Mouse (Mus musculus) neural tube, embryonic 11.5 days (tissue): ENCODE measurements around the gene Rpgrip1l. TPM values are rescaled to one million over a fixed set of nuclear protein-coding genes. Genes with fewer than 3 reads are reported as not detected.

ENCODE experiments used
- ATAC-seq: fragments of 200-750 bp; cut with Nextera tagmentation; 2 replicates; pipeline ENCODE4 v1.8.0; 2017; ENCODE audit warnings: moderate number of reproducible peaks, mild to moderate bottlenecking, moderate TSS enrichment, moderate library complexity; ENCODE audit not compliant: insufficient read depth, low FRiP score, low TSS enrichment
- DNase-seq: peaks from one replicate; pipeline ENCODE4 v3.0.0-alpha.2; 2015; ENCODE audit warnings: low spot score
- H3K27ac ChIP-seq: fragments of 300-500 bp; sonication (generic); 2 replicates; pipeline ENCODE4 v1.5.1; 2014; ENCODE audit warnings: low read depth, mild to moderate bottlenecking, low read length
- H3K27me3 ChIP-seq: fragments of 300-500 bp; sonication (generic); 2 replicates; pipeline ENCODE4 v1.6.1; 2014; ENCODE audit warnings: mild to moderate bottlenecking, low read length, mixed read lengths; ENCODE audit not compliant: control insufficient read depth, insufficient read depth
- H3K36me3 ChIP-seq: fragments of 300-500 bp; sonication (generic); 2 replicates; pipeline ENCODE4 v1.6.1; 2014; ENCODE audit warnings: mild to moderate bottlenecking, low read length, moderate library complexity, mixed read lengths; ENCODE audit not compliant: control insufficient read depth, insufficient read depth
- H3K4me1 ChIP-seq: fragments of 300-500 bp; sonication (generic); 2 replicates; pipeline ENCODE4 v1.6.1; 2014; ENCODE audit warnings: low read length, mixed read lengths; ENCODE audit not compliant: control insufficient read depth, insufficient read depth
- H3K4me2 ChIP-seq: fragments of 300-500 bp; sonication (generic); 2 replicates; pipeline ENCODE4 v1.6.1; 2014; ENCODE audit warnings: low read depth, mild to moderate bottlenecking, moderate library complexity
- H3K4me3 ChIP-seq: fragments of 300-500 bp; sonication (generic); 2 replicates; pipeline ENCODE4 v1.5.1; 2014; ENCODE audit warnings: low read depth, low read length
- H3K9ac ChIP-seq: fragments of 300-500 bp; sonication (generic); 2 replicates; pipeline ENCODE4 v1.6.1; 2014; ENCODE audit warnings: mild to moderate bottlenecking, low read length
- H3K9me3 ChIP-seq: fragments of 300-500 bp; sonication (generic); 2 replicates; pipeline ENCODE4 v1.6.1; 2016; ENCODE audit warnings: low read length; ENCODE audit not compliant: control insufficient read depth
- WGBS: fragments of 180-500 bp; shearing (Covaris S2); extraction: QIAGEN DNeasy Blood & Tissue Kit; methylation state at CpG from one replicate; pipeline ENCODE4 v1.1.7; 2014; 5-methylcytosine and 5-hydroxymethylcytosine counted together
- polyA plus RNA-seq: library from polyadenylated mRNA; unstranded; fragments of >200 nt; fragmentation: Nextera tagmentation; extraction: Ambion mirVana; gene quantifications from 2 replicates; pipeline ENCODE4 v1.2.1, GENCODE M21; 2014

Rpgrip1l gene
- polyA plus RNA-seq, 1 experiment from 2014 or later = 13.6 TPM

DNA sequence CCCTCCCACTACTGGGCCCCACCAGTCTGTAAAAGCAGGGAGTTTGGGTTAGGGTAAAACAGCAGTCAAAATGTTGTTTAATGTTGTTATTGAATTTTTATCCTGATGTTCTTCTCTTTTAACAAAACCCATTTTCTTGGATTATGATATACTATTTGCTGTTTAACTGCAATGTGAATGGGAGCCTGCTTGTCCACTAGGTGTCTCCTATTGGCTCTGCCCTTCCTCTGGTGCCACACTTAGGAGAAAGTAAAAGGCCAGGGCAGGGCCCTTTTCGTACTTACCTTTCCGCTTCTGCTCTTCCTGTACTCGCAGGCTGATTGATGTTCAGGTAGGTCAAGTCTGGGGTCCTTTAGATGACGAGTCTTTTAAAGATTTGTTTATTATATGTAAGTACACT, 40.8 kb upstream of the Rpgrip1l start:
- H3K27me3 ChIP-seq = no peaks in the 10 kb centered on the region
- DNase-seq (no peak), ATAC-seq (no peak)
- H3K27ac ChIP-seq = no peak overlapping the region
- no peaks in the 10 kb centered on the region for H3K9me3 ChIP-seq
- H3K4me2 ChIP-seq = no peak overlapping the region
- H3K4me3 ChIP-seq = no peak overlapping the region
- H3K36me3 ChIP-seq = no peaks in the 10 kb centered on the region
- no peak overlapping the region for H3K9ac ChIP-seq
- WGBS = 90% methylated on average over 4 of the region's 4 CpGs
- peaks cover 15% of the 10 kb centered on the region for H3K4me1 ChIP-seq

DNA sequence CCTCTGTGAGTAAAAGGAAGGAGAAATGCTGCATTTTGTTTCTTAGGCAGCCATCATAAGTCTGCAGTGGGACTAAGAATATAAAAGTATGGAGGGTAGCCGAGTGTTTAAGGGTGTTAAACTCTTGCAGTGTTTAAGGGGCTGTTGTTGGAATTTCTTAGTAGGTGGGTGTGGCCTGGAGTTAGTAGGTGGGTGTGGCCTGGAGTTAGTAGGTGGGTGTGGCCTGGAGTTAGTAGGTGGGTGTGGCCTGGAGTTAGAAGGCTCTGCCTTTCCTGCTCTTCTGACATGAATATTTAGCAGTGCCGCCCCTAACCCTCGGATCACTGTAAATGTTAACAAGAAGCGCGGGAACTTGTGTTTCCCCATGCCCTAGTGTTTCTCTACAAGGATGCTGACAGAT, 40.0 kb upstream of the Rpgrip1l start:
- H3K27me3 ChIP-seq = no peaks in the 10 kb centered on the region
- no peak overlapping the region for H3K4me2 ChIP-seq
- DNase-seq (no peak), ATAC-seq (no peak)
- H3K4me3 ChIP-seq = no peak overlapping the region
- 81% methylated on average over 5 of the region's 5 CpGs for WGBS
- no peak overlapping the region for H3K9ac ChIP-seq
- H3K9me3 ChIP-seq = no peaks in the 10 kb centered on the region
- H3K27ac ChIP-seq = no peak overlapping the region
- H3K4me1 ChIP-seq = peaks cover 15% of the 10 kb centered on the region
- H3K36me3 ChIP-seq = no peaks in the 10 kb centered on the region

DNA sequence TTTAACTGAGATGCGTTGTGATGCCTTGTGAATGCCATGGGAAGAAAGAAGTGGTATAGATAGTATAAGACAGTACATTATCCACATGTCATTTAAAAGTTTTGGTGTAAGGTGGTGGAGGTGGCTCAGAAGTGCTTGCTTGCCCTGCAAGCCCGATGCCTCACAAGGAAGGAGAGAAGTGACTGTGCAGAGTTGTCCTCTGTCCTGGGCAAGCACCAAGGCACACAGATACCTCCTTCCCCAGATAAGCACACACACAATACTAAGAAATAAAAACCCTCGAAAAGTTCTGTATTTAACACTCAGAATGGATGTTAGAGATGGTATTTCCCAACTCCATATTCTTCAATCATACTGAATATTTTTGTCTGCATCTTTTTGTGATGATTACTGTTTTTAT, 39.5 kb upstream of the Rpgrip1l start:
- WGBS = 94% methylated on average over 3 of the region's 3 CpGs
- H3K4me3 ChIP-seq = no peak overlapping the region
- no peak for DNase-seq
- no peak overlapping the region for H3K4me2 ChIP-seq
- H3K9me3 ChIP-seq = no peaks in the 10 kb centered on the region
- no peaks in the 10 kb centered on the region for H3K36me3 ChIP-seq
- ATAC-seq = no peak
- H3K9ac ChIP-seq = no peak overlapping the region
- H3K4me1 ChIP-seq = peaks cover 15% of the 10 kb centered on the region
- no peaks in the 10 kb centered on the region for H3K27me3 ChIP-seq
- H3K27ac ChIP-seq = no peak overlapping the region

DNA sequence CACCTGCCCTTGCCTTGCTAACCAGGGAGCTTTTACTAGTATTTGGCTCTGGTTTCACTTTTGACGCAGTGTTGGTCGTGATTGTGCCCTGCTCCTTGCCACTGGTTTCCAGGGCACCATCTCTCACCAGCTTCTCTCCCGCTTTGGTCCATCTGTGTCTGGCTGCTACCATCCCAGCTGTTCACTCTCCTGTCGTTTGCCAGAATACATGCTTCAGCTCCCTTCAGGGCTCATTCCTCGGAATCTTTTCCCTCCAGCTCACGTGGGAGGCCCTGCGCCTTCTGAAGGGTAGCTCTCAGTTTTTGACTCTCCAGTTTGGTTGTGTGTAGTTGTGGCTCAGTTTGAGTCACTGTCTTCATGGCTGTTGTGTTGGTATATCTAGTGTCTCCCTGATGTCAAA, 37.6 kb upstream of the Rpgrip1l start:
- Histone ChIP-seq H3K9me3 (no peaks in the 10 kb centered on the region), H3K4me1 (peaks cover 9% of the 10 kb centered on the region), H3K9ac (no peak overlapping the region), H3K36me3 (no peaks in the 10 kb centered on the region), H3K27ac (no peak overlapping the region), H3K4me2 (no peak overlapping the region), H3K27me3 (no peaks in the 10 kb centered on the region), H3K4me3 (no peak overlapping the region)
- DNase-seq (no peak), ATAC-seq (no peak)
- 79% methylated on average over 7 of the region's 7 CpGs for WGBS

DNA sequence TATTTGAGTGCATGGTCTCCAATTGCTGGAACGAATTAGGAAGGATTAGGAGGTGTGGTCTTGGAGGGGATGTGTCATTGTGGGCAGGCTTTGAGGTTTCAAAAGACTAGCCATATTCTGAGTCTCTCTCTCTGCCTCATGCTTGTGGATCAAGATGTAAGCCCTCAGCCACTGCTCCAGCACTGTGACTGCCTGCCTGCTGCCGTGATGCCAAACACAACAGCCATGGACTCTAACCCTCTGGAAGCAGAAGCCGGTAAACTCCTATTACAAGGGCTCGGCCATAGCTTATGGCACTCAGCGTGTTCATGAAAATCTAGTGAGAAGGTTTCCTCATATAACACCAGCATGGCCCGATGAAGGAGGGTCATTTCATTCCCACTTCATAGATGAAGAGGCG, 36.8 kb upstream of the Rpgrip1l start:
- H3K4me1 ChIP-seq = peaks cover under 1% of the 10 kb centered on the region
- no peak for ATAC-seq
- H3K36me3 ChIP-seq = no peaks in the 10 kb centered on the region
- H3K27ac ChIP-seq = no peak overlapping the region
- DNase-seq = no peak
- H3K27me3 ChIP-seq = no peaks in the 10 kb centered on the region
- H3K4me2 ChIP-seq = no peak overlapping the region
- no peak overlapping the region for H3K4me3 ChIP-seq
- H3K9me3 ChIP-seq = no peaks in the 10 kb centered on the region
- WGBS = 92% methylated on average over 7 of the region's 7 CpGs
- no peak overlapping the region for H3K9ac ChIP-seq

DNA sequence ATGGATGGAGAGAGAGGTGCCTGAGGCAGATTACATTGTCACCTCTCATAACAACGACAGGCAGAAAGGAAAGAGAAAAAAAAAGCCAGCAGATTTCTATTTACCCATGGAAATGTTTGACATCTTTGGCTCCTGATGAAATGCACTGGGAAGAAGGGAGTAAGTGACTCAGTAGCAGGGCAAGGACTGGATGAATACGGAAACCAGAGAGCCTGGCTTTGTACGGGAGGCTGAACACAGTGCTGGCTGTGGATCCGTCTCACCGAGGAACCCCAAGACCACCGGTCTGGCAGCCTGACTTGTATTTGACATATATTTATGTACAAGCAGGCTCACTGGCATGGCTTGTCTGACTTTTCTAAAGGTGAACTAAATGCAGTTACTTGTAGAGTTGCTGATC, 34.5 kb upstream of the Rpgrip1l start:
- ATAC-seq (no peak), DNase-seq (no peak)
- Histone ChIP-seq H3K9ac (no peak overlapping the region), H3K27ac (no peak overlapping the region), H3K4me2 (no peak overlapping the region), H3K4me1 (no peaks in the 10 kb centered on the region), H3K36me3 (no peaks in the 10 kb centered on the region), H3K27me3 (no peaks in the 10 kb centered on the region), H3K9me3 (no peaks in the 10 kb centered on the region), H3K4me3 (no peak overlapping the region)
- 89% methylated on average over 6 of the region's 6 CpGs for WGBS

DNA sequence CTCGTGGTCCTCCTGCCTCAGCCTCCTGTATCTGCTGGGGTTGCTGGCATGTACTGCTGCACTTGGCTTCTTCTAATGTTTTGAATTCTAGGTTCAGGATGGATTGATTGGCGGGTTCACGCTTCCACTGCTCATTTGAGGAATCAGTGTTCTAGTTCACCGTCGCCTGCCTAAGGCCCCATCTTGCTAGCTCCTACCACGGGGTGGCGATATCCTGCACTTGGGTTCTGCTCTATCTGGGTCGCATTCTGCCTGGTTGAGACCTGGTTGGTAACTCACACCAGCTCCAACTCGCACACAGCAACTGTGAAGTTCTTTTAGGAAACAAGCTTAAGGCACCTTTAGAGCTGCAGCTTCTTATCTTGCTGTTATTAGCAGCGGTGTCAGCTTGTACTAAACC, 34.1 kb upstream of the Rpgrip1l start:
- no peak overlapping the region for H3K4me3 ChIP-seq
- no peak overlapping the region for H3K4me2 ChIP-seq
- no peaks in the 10 kb centered on the region for H3K27me3 ChIP-seq
- H3K9ac ChIP-seq = no peak overlapping the region
- 88% methylated on average over 10 of the region's 10 CpGs for WGBS
- no peak overlapping the region for H3K27ac ChIP-seq
- no peaks in the 10 kb centered on the region for H3K36me3 ChIP-seq
- H3K9me3 ChIP-seq = no peaks in the 10 kb centered on the region
- DNase-seq (no peak), ATAC-seq (no peak)
- no peaks in the 10 kb centered on the region for H3K4me1 ChIP-seq

DNA sequence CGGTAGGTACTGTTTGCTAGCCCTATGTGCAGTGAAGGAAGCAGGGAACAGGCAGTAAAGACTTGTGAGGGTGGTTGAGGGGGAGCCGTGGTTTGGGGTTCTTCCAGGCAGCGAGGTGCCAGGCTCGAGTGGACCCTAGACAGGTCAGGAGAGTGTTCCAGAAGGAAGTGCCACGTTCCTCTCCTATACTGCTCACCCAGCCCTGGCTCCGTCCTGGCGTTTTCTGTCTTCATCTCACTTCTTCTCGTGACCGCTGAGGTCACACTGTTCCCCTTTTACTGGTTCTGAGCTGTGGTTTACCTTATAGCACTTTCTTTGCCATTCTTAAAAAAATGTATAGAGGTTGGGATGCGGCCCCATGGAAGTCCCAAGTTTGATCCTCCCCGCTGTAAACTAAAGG, 31.6 kb upstream of the Rpgrip1l start:
- H3K27ac ChIP-seq = no peak overlapping the region
- no peak overlapping the region for H3K4me2 ChIP-seq
- 90% methylated on average over 11 of the region's 11 CpGs for WGBS
- no peaks in the 10 kb centered on the region for H3K36me3 ChIP-seq
- no peak overlapping the region for H3K9ac ChIP-seq
- H3K9me3 ChIP-seq = no peaks in the 10 kb centered on the region
- ATAC-seq (no peak), DNase-seq (no peak)
- H3K4me1 ChIP-seq = no peaks in the 10 kb centered on the region
- H3K4me3 ChIP-seq = no peak overlapping the region
- H3K27me3 ChIP-seq = no peaks in the 10 kb centered on the region

DNA sequence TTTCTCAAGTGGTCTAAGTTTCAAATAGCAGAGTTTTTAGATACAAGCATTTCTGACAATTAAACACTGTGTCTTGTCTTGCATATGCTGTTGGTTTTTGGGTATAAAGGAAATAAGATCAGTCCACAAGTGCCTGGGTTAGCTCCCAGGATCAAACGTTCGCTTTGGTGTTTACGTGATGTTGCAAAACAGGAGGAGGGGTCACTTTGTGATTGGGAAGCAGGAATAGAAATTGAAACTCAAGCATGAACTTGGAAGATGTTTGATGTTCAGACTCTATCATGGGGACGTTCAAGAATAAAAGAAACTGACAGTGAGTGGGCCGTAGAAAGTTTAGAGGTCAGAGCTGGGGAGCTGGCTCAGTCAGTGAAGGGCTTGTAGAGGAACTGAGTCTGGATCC, 29.7 kb upstream of the Rpgrip1l start:
- H3K4me1 ChIP-seq = no peaks in the 10 kb centered on the region
- H3K4me2 ChIP-seq = no peak overlapping the region
- no peak overlapping the region for H3K27ac ChIP-seq
- ATAC-seq (no peak), DNase-seq (no peak)
- H3K27me3 ChIP-seq = no peaks in the 10 kb centered on the region
- no peaks in the 10 kb centered on the region for H3K9me3 ChIP-seq
- H3K9ac ChIP-seq = no peak overlapping the region
- H3K36me3 ChIP-seq = no peaks in the 10 kb centered on the region
- WGBS = 85% methylated on average over 5 of the region's 5 CpGs
- no peak overlapping the region for H3K4me3 ChIP-seq
